Comparison of ENCODE assay signal across 9 mouse cellular contexts in genomic region chr3:116969003-116969402, GRCm38 (mm10). TPM values are rescaled to one million over a fixed set of nuclear protein-coding genes. Genes with fewer than 3 reads are reported as not detected.
A peak's percentile ranks its signal among the peaks of the same experiment; 100 is the strongest.
DNase-seq lines count a peak whose midpoint lies in the region; ATAC-seq and TF ChIP-seq lines count a peak whose summit lies in the region.
"Had no signal": no experiment of that assay in that cellular context is flagged by ENCODE, and none has a peak within 500 bp of the region (broad histone marks: within the 10 kb centered on the region; RNA-seq: fewer than 3 reads in every experiment).

No protein-coding gene starts in this region.

- H3K9me3 ChIP-seq in heart, postnatal 0 days (replicated peaks; ENCODE audit: control insufficient read depth, low read length), result no peaks in the 10 kb centered on the region
- no peaks in the 10 kb centered on the region for H3K9me3 ChIP-seq in embryonic facial prominence, embryonic 11.5 days (replicated peaks; ENCODE audit: control insufficient read depth, low read length)
- no peaks in the 10 kb centered on the region for H3K9me3 ChIP-seq in hindbrain, embryonic 16.5 days (ENCODE audit: control insufficient read depth, low read length)
- no peaks in the 10 kb centered on the region for H3K9me3 ChIP-seq in midbrain, embryonic 14.5 days (ENCODE audit: control insufficient read depth, low read length)

- H3K27ac ChIP-seq in heart, postnatal 0 days (ENCODE audit: low read depth), result peak overlapping the region; percentile 89
- H3K27ac ChIP-seq in embryonic facial prominence, embryonic 11.5 days (replicated peaks; ENCODE audit: low read depth, low read length), result no peak overlapping the region
- peak overlapping the region; percentile 79; the same call in 1 of the 2 replicates for H3K27ac ChIP-seq in hindbrain, embryonic 16.5 days (ENCODE audit: low read depth, low read length)
- peak overlapping the region; percentile 80 for H3K27ac ChIP-seq in midbrain, embryonic 14.5 days (replicated peaks; ENCODE audit: low read depth, low read length)

- peak overlapping the region; percentile 53 for H3K4me3 ChIP-seq in heart, postnatal 0 days (ENCODE audit: low read depth, low read length)
- H3K4me3 ChIP-seq in embryonic facial prominence, embryonic 11.5 days (ENCODE audit: low read depth, low read length), result peak overlapping the region; percentile 22
- peak overlapping the region; percentile 50 for H3K4me3 ChIP-seq in hindbrain, embryonic 16.5 days (ENCODE audit: low read length)
- H3K4me3 ChIP-seq in midbrain, embryonic 14.5 days (replicated peaks; ENCODE audit: low read depth, low read length), result peak overlapping the region; percentile 38

- H3K4me2 ChIP-seq in heart, postnatal 0 days (ENCODE audit: low read depth, low read length), result peak overlapping the region; percentile 63
- H3K4me2 ChIP-seq in embryonic facial prominence, embryonic 11.5 days (ENCODE audit: low read depth, low read length), result peak overlapping the region; percentile 52
- peak overlapping the region; percentile 81 for H3K4me2 ChIP-seq in hindbrain, embryonic 16.5 days (ENCODE audit: low read length)
- H3K4me2 ChIP-seq in midbrain, embryonic 14.5 days (ENCODE audit: low read length), result peak overlapping the region; percentile 62

- H3K4me1 ChIP-seq in heart, postnatal 0 days (ENCODE audit: control insufficient read depth, insufficient read depth), result peaks cover 10% of the 10 kb centered on the region
- no peaks in the 10 kb centered on the region for H3K4me1 ChIP-seq in embryonic facial prominence, embryonic 11.5 days (ENCODE audit: control insufficient read depth, insufficient read depth, low read length)
- H3K4me1 ChIP-seq in hindbrain, embryonic 16.5 days (ENCODE audit: control insufficient read depth, insufficient read depth, low read depth, low read length), result peaks cover 6% of the 10 kb centered on the region; the same call in 1 of the 2 replicates
- H3K4me1 ChIP-seq in midbrain, embryonic 14.5 days (ENCODE audit: control insufficient read depth, insufficient read depth, low read length), result peaks cover 17% of the 10 kb centered on the region

- DNase-seq in heart, postnatal 0 days (ENCODE audit: low spot score), result no peak
- no peak for DNase-seq in heart, adult 8-10 months (ENCODE audit: low spot score)
- DNase-seq in embryonic facial prominence, embryonic 11.5 days (ENCODE audit: low spot score), result no peak
- peak; percentile 37 for DNase-seq in midbrain, embryonic 14.5 days
- no peak for DNase-seq in right cerebral cortex, postnatal 4 days
- no peak for DNase-seq in cerebellum, postnatal 4 days (ENCODE audit: low spot score in 2 of 2)
- DNase-seq in layer of hippocampus, adult 18-20 months (ENCODE audit: low spot score in 2 of 2), result no peak

- H3K27me3 ChIP-seq in heart, postnatal 0 days (ENCODE audit: control insufficient read depth, insufficient read depth, low read length), result no peaks in the 10 kb centered on the region
- no peaks in the 10 kb centered on the region for H3K27me3 ChIP-seq in embryonic facial prominence, embryonic 11.5 days (ENCODE audit: control insufficient read depth, insufficient read depth, low read length)
- no peaks in the 10 kb centered on the region for H3K27me3 ChIP-seq in hindbrain, embryonic 16.5 days (replicated peaks; ENCODE audit: control insufficient read depth, insufficient read depth, low read length)
- no peaks in the 10 kb centered on the region for H3K27me3 ChIP-seq in midbrain, embryonic 14.5 days (ENCODE audit: control insufficient read depth, insufficient read depth, low read length)

- no peak for ATAC-seq in heart, postnatal 0 days (ENCODE audit: insufficient read depth, low read depth)
- peak; percentile 32; the same call in 1 of the 2 replicates for ATAC-seq in embryonic facial prominence, embryonic 11.5 days (replicated peaks; ENCODE audit: insufficient number of reproducible peaks, low FRiP score, low TSS enrichment, low read depth)
- ATAC-seq in hindbrain, embryonic 16.5 days, result peak; percentile 25
- ATAC-seq in midbrain, embryonic 14.5 days (ENCODE audit: low FRiP score, low TSS enrichment), result peak; percentile 31; the same call in 1 of the 2 replicates

- no peak for TF ChIP-seq EP300 in heart, postnatal 0 days (IDR thresholded peaks at IDR 0.05; ENCODE audit: low read depth)

- TF ChIP-seq CTCF in heart, postnatal 0 days (IDR thresholded peaks at IDR 0.05; ENCODE audit: low read depth), result no peak

- 18% methylated on average over 5 of the region's 5 CpGs for WGBS in heart, postnatal 0 days
- 19% methylated on average over 5 of the region's 5 CpGs for WGBS in embryonic facial prominence, embryonic 11.5 days
- WGBS in hindbrain, embryonic 16.5 days, result 14% methylated on average over 5 of the region's 5 CpGs
- WGBS in midbrain, embryonic 14.5 days, result 18% methylated on average over 5 of the region's 5 CpGs

- H3K9ac ChIP-seq in heart, postnatal 0 days (replicated peaks; ENCODE audit: low read depth, low read length), result peak overlapping the region; percentile 75
- peak overlapping the region; percentile 29 for H3K9ac ChIP-seq in embryonic facial prominence, embryonic 11.5 days (replicated peaks; ENCODE audit: low read length)
- peak overlapping the region; percentile 70 for H3K9ac ChIP-seq in hindbrain, embryonic 16.5 days (ENCODE audit: low read depth, low read length)
- peak overlapping the region; percentile 52; the same call in 1 of the 2 replicates for H3K9ac ChIP-seq in midbrain, embryonic 14.5 days (replicated peaks; ENCODE audit: low read length)

- H3K36me3 ChIP-seq in heart, postnatal 0 days (replicated peaks; ENCODE audit: control insufficient read depth, insufficient read depth, low read length), result no peaks in the 10 kb centered on the region
- no peaks in the 10 kb centered on the region for H3K36me3 ChIP-seq in embryonic facial prominence, embryonic 11.5 days (replicated peaks; ENCODE audit: control insufficient read depth, insufficient read depth, low read depth, low read length)
- H3K36me3 ChIP-seq in hindbrain, embryonic 16.5 days (ENCODE audit: control insufficient read depth, insufficient read depth, low read length), result no peaks in the 10 kb centered on the region
- H3K36me3 ChIP-seq in midbrain, embryonic 14.5 days (ENCODE audit: control insufficient read depth, insufficient read depth, low read length), result no peaks in the 10 kb centered on the region

RNA-seq across cellular contexts. Expression of gene Palmd, which starts 0.2 kb away (rescaled TPM):
- 7.9 and 10.9 TPM in 2 replicates for total RNA-seq in heart, postnatal 0 days (2014; rRNA removed; ENCODE audit: low replicate concordance)
- 23.2 and 29.7 TPM in 2 replicates for polyA plus RNA-seq in heart, postnatal 0 days (2015; fragmentation: Nextera tagmentation; extraction: Ambion mirVana)
- 10 to 100 TPM; 44.2 to 59.7 (median 53.0) TPM for total RNA-seq in heart, adult 8-10 months (2022)
- 3.9 TPM in 2 replicates for polyA plus RNA-seq in embryonic facial prominence, embryonic 11.5 days (2014; fragmentation: Nextera tagmentation; extraction: Ambion mirVana)
- polyA plus RNA-seq in hindbrain, embryonic 16.5 days (2015; fragmentation: Nextera tagmentation; extraction: Ambion mirVana), result 9.6 and 10.7 TPM in 2 replicates
- 7.3 and 11.5 TPM in 2 replicates for polyA plus RNA-seq in midbrain, embryonic 14.5 days (2014; fragmentation: Nextera tagmentation; extraction: Ambion mirVana)
- total RNA-seq in layer of hippocampus, adult 18-20 months (2021), result 10 to 100 TPM; 25.8 to 26.0 TPM
- total RNA-seq: neutrophil, adult 5-6 weeks had no signal

RNA-seq across cellular contexts. Expression of gene 4930455H04Rik, which starts 0.9 kb away (rescaled TPM):
- not detected in 2 replicates for total RNA-seq in heart, postnatal 0 days (2014; rRNA removed; ENCODE audit: low replicate concordance)
- 0.11 TPM in 1 of 2 replicates, not detected in the other for polyA plus RNA-seq in heart, postnatal 0 days (2015; fragmentation: Nextera tagmentation; extraction: Ambion mirVana)
- not detected for total RNA-seq in heart, adult 8-10 months (2022)
- polyA plus RNA-seq in embryonic facial prominence, embryonic 11.5 days (2014; fragmentation: Nextera tagmentation; extraction: Ambion mirVana), result not detected in 2 replicates
- not detected in 2 replicates for polyA plus RNA-seq in hindbrain, embryonic 16.5 days (2015; fragmentation: Nextera tagmentation; extraction: Ambion mirVana)
- polyA plus RNA-seq in midbrain, embryonic 14.5 days (2014; fragmentation: Nextera tagmentation; extraction: Ambion mirVana), result not detected in 2 replicates
- total RNA-seq in layer of hippocampus, adult 18-20 months (2021), result not detected
- total RNA-seq: neutrophil, adult 5-6 weeks had no signal
